Mouse (Mus musculus) forebrain, embryonic 12.5 days (tissue): ENCODE measurements at regions not wholly inside any gene's neighbourhood (a gene's known extent, or its start where the extent isn't known, plus 50 kb on each side); places are given as distances from the start of the nearest gene placed in this dataset.

Source experiments
- ATAC-seq: fragments of 200-750 bp; cut with Nextera tagmentation; 2 replicates; pipeline ENCODE4 v1.8.0; 2017; ENCODE audit warnings: moderate TSS enrichment; ENCODE audit not compliant: low FRiP score
- H3K27ac ChIP-seq: fragments of 300-500 bp; sonication (generic); 2 replicates; pipeline ENCODE4 v1.5.1; 2016; ENCODE audit warnings: mild to moderate bottlenecking
- H3K27me3 ChIP-seq: fragments of 300-500 bp; sonication (generic); 2 replicates; pipeline ENCODE4 v1.6.1; 2016; ENCODE audit warnings: mild to moderate bottlenecking
- H3K36me3 ChIP-seq: fragments of 300-500 bp; sonication (generic); replicated peaks from 2 replicates; pipeline ENCODE4 v1.6.1; 2016; ENCODE audit warnings: mild to moderate bottlenecking
- H3K4me1 ChIP-seq: fragments of 300-500 bp; sonication (generic); 2 replicates; pipeline ENCODE4 v1.6.1; 2016
- H3K4me2 ChIP-seq: fragments of 300-500 bp; sonication (generic); 2 replicates; pipeline ENCODE4 v1.6.1; 2016; ENCODE audit warnings: mild to moderate bottlenecking, moderate library complexity
- H3K4me3 ChIP-seq: fragments of 300-500 bp; sonication (generic); replicated peaks from 2 replicates; pipeline ENCODE4 v1.5.1; 2016; ENCODE audit warnings: mild to moderate bottlenecking
- H3K9ac ChIP-seq: fragments of 300-500 bp; sonication (generic); 2 replicates; pipeline ENCODE4 v1.6.1; 2016; ENCODE audit warnings: mild to moderate bottlenecking
- H3K9me3 ChIP-seq: fragments of 300-500 bp; sonication (generic); 2 replicates; pipeline ENCODE4 v1.6.1; 2016
- WGBS: fragments of 180-500 bp; shearing (Covaris S2); methylation state at CpG from one replicate; pipeline ENCODE4 v1.1.7; 2016; 5-methylcytosine and 5-hydroxymethylcytosine counted together

DNA sequence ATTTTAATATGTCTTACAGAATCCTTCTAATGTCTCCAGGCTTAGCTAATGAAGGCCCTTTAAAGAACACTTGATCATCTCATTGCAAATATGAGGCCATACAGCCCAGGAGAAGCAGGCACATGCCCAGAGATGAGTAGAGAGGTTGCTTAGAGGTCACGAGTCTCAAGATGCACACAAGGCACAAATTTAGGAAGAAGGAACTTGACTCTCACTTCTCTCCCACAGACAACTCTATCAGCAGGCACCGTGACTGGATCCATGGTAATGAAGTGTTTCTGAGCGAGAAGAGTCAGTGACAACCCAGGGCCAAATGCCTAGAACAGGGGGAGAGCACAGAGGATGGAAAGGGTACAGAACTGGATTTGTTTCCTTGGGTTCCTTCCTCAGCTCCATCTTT, 392.7 kb upstream of the Klf4 start:
- no peak overlapping the region for H3K4me3 ChIP-seq
- no peak overlapping the region for H3K4me2 ChIP-seq
- ATAC-seq = no peak
- no peaks in the 10 kb centered on the region for H3K36me3 ChIP-seq
- no peak overlapping the region for H3K9ac ChIP-seq
- 93% methylated on average over 3 of the region's 3 CpGs for WGBS
- 0 out of 2 replicates have a peak, but pooled peaks cover 5% of the 10 kb centered on the region for H3K27me3 ChIP-seq
- peaks cover 18% of the 10 kb centered on the region for H3K4me1 ChIP-seq
- no peak overlapping the region for H3K27ac ChIP-seq
- H3K9me3 ChIP-seq = no peaks in the 10 kb centered on the region

DNA sequence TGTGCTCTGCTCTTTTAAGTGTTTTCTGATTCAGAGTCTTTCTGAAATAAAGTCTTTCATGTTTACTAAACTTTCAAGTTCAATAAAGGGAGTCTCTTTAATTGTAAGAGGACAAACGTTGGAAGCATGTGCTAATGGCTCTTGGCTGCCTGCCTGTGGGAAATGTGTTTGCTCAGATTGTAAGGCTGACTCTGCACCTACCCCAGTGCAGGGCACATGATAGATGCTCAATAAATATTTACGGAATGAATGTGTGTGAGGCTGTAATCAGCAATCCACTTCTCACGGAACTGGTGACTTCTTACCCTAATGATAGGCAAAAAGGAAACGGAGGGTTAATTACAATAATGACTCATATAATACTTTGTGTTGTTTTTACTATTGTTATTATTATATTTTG, 389.0 kb upstream of the Klf4 start:
- Histone ChIP-seq H3K27me3 (no peaks in the 10 kb centered on the region), H3K36me3 (no peaks in the 10 kb centered on the region), H3K4me3 (no peak overlapping the region), H3K4me1 (no peaks in the 10 kb centered on the region), H3K9ac (no peak overlapping the region), H3K27ac (no peak overlapping the region), H3K4me2 (no peak overlapping the region), H3K9me3 (no peaks in the 10 kb centered on the region)
- no peak for ATAC-seq
- 80% methylated on average over 4 of the region's 4 CpGs for WGBS

DNA sequence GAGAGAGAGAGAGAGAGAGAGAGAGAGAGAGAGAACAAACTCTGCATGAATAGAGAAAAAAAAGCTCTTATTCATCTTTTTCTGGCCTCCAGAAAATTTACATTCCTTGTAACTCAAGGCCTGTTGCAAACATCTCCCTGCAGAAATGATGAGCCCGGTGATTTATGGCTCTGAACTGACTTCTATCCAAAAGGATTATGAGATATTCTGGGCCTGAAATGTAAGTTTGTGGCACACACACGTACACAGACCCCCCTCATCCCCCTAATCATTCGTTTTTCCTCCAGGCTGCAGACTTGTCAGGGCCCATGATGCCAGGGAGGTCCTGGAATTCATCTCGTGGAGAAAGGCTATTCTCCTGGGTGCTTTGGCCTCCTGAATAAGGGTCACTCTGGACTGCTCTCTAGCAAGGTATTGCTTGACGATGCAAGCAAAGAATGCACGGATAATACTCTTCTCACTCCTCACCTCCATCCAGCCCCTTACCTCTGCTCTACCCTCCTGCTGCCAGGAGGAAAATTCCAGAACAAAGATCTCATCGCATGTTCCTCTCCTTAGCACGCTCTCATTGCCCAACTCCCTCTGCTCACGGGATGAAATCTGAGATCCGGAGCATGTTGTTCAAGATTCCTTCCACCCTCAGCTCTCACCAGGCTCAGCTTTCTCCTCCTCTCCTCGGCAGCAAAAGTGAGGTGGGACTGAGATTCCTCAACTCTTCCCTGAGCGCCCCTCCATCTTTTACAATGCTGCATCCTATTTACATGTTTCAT, 362.0 kb upstream of the Klf4 start:
- H3K36me3 ChIP-seq = no peaks in the 10 kb centered on the region
- H3K4me3 ChIP-seq = no peak overlapping the region
- no peaks in the 10 kb centered on the region for H3K27me3 ChIP-seq
- H3K4me1 ChIP-seq = no peaks in the 10 kb centered on the region
- H3K9me3 ChIP-seq = no peaks in the 10 kb centered on the region
- no peak overlapping the region for H3K9ac ChIP-seq
- no peak for ATAC-seq
- no peak overlapping the region for H3K27ac ChIP-seq
- WGBS = 76% methylated on average over 12 of the region's 12 CpGs
- no peak overlapping the region for H3K4me2 ChIP-seq

DNA sequence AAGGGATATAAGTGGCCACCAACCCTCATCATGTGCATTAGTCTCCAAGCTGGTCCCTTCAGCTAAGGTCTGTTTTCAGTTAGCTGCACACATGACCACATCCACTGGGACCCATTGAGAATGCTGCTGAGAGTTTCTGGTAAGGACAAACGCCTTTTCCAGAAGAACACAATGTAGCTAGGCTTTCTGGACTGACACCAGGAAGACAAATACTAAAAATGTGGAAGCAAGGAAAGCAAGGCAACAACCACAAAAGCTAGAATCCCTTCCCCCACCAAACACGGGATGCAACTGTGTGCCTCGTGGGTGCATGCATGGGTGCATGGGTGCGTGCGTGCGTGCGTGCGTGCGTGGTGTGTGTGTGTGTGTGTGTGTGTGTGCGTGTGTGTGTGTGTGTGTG, 359.4 kb upstream of the Klf4 start:
- no peaks in the 10 kb centered on the region for H3K36me3 ChIP-seq
- H3K9ac ChIP-seq = no peak overlapping the region
- no peak for ATAC-seq
- no peak overlapping the region for H3K27ac ChIP-seq
- H3K27me3 ChIP-seq = no peaks in the 10 kb centered on the region
- H3K4me2 ChIP-seq = no peak overlapping the region
- H3K4me1 ChIP-seq = no peaks in the 10 kb centered on the region
- 93% methylated on average over 9 of the region's 10 CpGs for WGBS
- H3K4me3 ChIP-seq = no peak overlapping the region
- no peaks in the 10 kb centered on the region for H3K9me3 ChIP-seq

DNA sequence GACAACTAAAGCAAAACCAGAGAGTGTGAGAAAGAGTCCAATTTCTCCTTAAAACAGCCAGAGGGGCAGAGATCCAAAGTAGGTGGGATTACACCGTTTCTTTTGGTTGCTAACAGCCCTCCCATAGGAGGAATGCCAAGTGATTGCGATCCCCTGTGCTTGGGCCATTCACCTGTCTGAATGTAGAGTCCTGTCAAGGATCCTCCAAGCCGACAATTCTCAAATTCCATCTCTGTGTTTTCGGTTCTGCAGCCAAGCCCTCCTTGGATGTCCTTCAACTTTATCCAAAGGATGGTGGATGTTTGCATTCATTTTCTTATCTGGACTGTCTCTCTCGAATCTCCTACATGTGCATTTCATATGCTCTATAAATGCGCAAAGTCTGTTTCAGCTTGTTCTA, 355.3 kb upstream of the Klf4 start:
- no peaks in the 10 kb centered on the region for H3K9me3 ChIP-seq
- no peaks in the 10 kb centered on the region for H3K27me3 ChIP-seq
- no peak overlapping the region for H3K27ac ChIP-seq
- no peak for ATAC-seq
- WGBS = 86% methylated on average over 6 of the region's 6 CpGs
- no peak overlapping the region for H3K9ac ChIP-seq
- H3K4me2 ChIP-seq = no peak overlapping the region
- H3K4me1 ChIP-seq = no peaks in the 10 kb centered on the region
- H3K36me3 ChIP-seq = no peaks in the 10 kb centered on the region
- H3K4me3 ChIP-seq = no peak overlapping the region

DNA sequence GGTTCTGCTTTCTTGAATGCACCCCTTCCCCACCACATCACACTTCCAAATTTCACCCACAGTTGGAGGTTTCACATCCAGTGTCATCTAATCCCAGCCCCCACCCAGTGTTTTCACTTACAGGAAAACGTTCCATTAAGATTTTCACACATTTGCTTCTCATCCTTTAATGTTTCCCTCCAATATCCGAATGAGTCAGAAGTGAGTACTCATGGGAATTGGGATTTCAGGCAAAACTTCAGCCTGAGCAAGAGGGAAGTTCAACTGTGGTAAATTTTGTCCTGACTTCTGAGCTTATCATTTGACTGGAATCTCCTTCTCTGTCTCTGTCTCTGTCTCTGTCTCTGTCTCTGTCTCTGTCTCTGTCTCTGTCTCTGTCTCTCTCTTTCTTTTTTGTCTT, 350.3 kb upstream of the Klf4 start:
- Histone ChIP-seq H3K27me3 (no peaks in the 10 kb centered on the region), H3K27ac (no peak overlapping the region), H3K4me3 (no peak overlapping the region), H3K4me2 (no peak overlapping the region), H3K9me3 (no peaks in the 10 kb centered on the region), H3K9ac (no peak overlapping the region), H3K36me3 (no peaks in the 10 kb centered on the region), H3K4me1 (no peaks in the 10 kb centered on the region)
- ATAC-seq = no peak
- WGBS = 75% methylated on average over 2 of the region's 2 CpGs

DNA sequence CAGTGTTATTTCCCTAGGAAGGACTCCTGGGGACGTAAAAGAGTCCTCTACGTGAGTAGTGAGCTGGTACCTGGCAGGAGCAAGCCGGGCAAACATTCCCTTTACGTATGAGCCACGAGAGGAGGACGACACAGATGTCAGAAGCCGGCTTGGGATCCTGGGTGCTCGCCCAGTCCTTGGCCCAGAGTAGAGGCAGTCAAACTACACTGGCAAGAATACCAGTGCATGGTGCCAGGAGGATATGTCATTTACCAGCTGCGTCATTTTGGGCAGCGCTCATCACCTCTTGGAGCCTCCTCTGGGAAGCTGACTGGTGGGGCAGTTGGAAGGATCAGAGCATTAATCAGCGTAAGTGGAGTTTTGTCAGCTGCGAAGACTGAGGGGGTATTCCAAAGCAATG, 343.0 kb upstream of the Klf4 start:
- no peak overlapping the region for H3K9ac ChIP-seq
- no peak overlapping the region for H3K27ac ChIP-seq
- ATAC-seq = no peak
- H3K27me3 ChIP-seq = no peaks in the 10 kb centered on the region
- H3K4me1 ChIP-seq = no peaks in the 10 kb centered on the region
- H3K4me2 ChIP-seq = no peak overlapping the region
- H3K36me3 ChIP-seq = no peaks in the 10 kb centered on the region
- no peak overlapping the region for H3K4me3 ChIP-seq
- WGBS = 94% methylated on average over 12 of the region's 12 CpGs
- H3K9me3 ChIP-seq = no peaks in the 10 kb centered on the region

DNA sequence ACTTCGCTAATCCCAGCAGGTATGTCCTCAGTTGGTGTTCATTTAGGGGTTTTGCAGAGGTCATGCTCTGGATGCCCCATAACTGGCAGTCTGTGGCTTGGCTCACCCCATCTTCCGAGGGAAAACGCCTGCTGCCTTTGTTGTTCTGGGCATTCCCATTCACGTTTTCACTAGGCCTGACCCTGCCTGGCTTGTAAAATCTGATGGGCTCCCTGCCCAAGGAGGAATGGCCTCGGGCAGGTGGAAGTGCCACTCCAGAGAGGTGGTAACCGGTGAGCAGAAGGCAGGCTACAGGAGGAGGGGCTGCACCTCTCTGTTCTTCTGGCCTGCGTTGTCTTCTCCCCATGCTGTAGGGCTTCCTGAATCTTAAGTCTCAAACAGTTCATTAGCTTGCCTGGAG, 342.6 kb upstream of the Klf4 start:
- H3K27me3 ChIP-seq = no peaks in the 10 kb centered on the region
- no peaks in the 10 kb centered on the region for H3K36me3 ChIP-seq
- no peaks in the 10 kb centered on the region for H3K9me3 ChIP-seq
- WGBS = 84% methylated on average over 7 of the region's 7 CpGs
- no peak for ATAC-seq
- no peaks in the 10 kb centered on the region for H3K4me1 ChIP-seq
- no peak overlapping the region for H3K4me2 ChIP-seq
- no peak overlapping the region for H3K27ac ChIP-seq
- no peak overlapping the region for H3K9ac ChIP-seq
- no peak overlapping the region for H3K4me3 ChIP-seq

DNA sequence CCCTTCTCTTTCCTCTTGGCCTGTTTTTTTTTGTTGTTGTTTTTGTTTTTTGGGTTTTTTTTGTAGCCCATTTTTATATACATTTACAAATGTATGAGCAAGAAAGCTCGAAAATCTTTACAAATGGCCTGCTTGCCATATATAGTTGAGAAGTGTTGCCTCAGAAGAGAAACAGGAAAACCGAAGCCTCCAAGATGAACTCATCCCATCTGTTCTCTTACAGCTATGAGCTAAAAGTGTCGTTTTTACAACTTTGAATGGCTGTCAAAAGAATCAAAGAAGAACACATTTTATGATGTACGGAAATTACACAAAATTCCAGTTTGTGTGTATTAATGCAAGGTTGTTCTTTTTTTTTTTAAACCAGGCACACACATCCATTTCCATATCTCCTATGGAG, 342.0 kb upstream of the Klf4 start:
- Histone ChIP-seq H3K4me3 (no peak overlapping the region), H3K4me1 (no peaks in the 10 kb centered on the region), H3K9me3 (no peaks in the 10 kb centered on the region), H3K27me3 (no peaks in the 10 kb centered on the region), H3K27ac (no peak overlapping the region), H3K4me2 (no peak overlapping the region), H3K36me3 (no peaks in the 10 kb centered on the region), H3K9ac (no peak overlapping the region)
- no peak for ATAC-seq
- WGBS = 91% methylated on average over 4 of the region's 4 CpGs

DNA sequence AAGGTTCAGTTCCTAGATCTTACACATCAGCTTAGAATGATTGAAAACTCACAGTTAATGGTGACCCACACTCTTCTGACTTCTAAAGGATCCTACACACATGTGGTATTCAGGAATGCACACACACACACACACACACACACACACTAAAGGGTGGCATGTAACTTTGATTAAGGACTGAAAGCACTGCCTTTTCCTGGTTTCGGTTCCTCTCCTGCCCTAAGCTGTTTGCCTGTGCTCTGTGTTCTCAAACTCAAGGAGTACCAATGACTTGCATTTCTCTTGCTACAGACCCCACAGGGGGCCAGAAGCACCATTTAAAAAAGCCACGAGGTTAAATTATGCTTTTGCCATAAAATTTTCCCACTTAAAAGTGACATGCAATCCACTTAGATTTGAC, 327.8 kb upstream of the Klf4 start:
- H3K36me3 ChIP-seq = no peaks in the 10 kb centered on the region
- no peak overlapping the region for H3K9ac ChIP-seq
- H3K9me3 ChIP-seq = no peaks in the 10 kb centered on the region
- no peak overlapping the region for H3K4me3 ChIP-seq
- ATAC-seq = no peak
- whole genome bisulfite sequencing = 58% methylated on average over 2 of the region's 2 CpGs
- H3K4me2 ChIP-seq = no peak overlapping the region
- H3K27ac ChIP-seq = no peak overlapping the region
- H3K27me3 ChIP-seq = no peaks in the 10 kb centered on the region
- H3K4me1 ChIP-seq = no peaks in the 10 kb centered on the region

DNA sequence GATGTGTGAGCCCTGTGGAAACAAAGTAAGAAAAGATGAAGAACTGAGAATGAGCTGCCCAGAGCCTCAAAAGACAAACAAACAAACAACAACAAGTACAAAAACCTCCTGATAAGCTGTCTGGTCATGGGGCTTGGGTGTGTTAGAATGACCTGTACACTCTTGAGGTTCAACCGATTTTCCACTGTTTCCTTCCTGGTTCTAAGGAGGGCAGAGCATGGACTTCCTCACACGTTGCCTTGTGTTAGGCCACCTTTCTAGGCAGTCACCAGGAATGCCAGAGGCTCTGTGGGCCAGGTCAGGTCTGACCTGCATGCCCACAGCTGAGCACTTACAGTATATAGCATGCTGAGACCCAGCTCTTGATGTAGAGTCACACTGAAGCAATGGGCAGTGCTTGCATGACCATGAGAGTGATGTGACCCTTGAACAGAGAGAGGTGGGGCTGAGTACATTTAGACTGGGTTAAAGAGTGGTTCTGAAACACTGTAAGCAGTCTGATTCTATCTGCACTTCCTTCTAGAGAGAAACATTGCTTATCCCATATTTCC, 327.0 kb upstream of the Klf4 start:
- 76% methylated on average over 2 of the region's 2 CpGs for WGBS
- no peaks in the 10 kb centered on the region for H3K36me3 ChIP-seq

DNA sequence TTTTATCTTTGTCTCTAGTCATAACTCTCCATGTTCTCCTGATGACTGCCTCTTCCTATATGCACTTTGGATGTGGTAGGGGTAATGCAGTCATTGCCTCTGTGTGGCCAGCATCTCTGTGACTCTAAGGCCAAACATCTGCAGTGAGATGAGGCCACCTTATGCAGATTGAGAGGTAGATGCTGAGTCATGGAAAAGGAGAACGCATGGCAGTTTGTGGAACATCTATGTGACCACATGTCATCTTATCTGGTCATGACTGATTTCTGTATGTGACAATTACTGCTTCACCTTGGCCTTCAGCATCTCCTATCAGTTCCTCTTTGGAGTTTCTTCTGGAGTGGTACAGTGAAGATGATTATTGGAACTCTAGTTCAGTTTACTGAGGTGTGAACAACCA, 319.2 kb upstream of the Klf4 start:
- no peak for ATAC-seq
- Histone ChIP-seq H3K27ac (no peak overlapping the region), H3K4me1 (no peaks in the 10 kb centered on the region), H3K36me3 (no peaks in the 10 kb centered on the region), H3K4me2 (no peak overlapping the region), H3K9me3 (no peaks in the 10 kb centered on the region), H3K4me3 (no peak overlapping the region), H3K9ac (no peak overlapping the region), H3K27me3 (no peaks in the 10 kb centered on the region)
- WGBS = 90% methylated on average over 1 of the region's 1 CpGs

More for the DNA sequence above, 327.0 kb upstream of the Klf4 start:
- Histone ChIP-seq H3K4me3 (no peak overlapping the region), H3K9me3 (no peaks in the 10 kb centered on the region), H3K27me3 (no peaks in the 10 kb centered on the region), H3K27ac (no peak overlapping the region), H3K9ac (no peak overlapping the region), H3K4me2 (no peak overlapping the region), H3K4me1 (no peaks in the 10 kb centered on the region)
- ATAC-seq = no peak

DNA sequence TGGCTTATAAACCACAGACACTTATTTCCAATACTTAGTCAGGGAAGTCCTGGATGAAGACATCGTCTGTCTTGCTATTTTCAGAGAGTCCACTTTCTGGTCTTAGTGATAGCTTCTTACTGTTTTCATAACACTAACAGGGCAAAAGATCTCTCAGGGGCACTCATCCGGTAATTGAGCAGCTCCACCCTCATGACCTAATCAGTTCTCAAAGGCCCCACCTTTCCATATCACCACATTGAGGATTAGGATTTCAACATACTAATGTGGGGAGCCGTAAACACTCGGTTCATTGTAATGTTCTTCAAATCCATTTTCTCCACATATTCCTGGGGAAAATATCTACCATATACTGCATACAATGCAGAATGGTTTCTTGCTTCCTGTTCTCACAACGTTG, 318.8 kb upstream of the Klf4 start:
- Histone ChIP-seq H3K9me3 (no peaks in the 10 kb centered on the region), H3K4me2 (no peak overlapping the region), H3K36me3 (no peaks in the 10 kb centered on the region), H3K4me3 (no peak overlapping the region), H3K27me3 (no peaks in the 10 kb centered on the region), H3K27ac (no peak overlapping the region), H3K9ac (no peak overlapping the region), H3K4me1 (no peaks in the 10 kb centered on the region)
- 89% methylated on average over 5 of the region's 5 CpGs for WGBS
- ATAC-seq = no peak
